Mouse (Mus musculus) kidney, adult 2 months (tissue): ENCODE measurements at regions not wholly inside any gene's neighbourhood (a gene's known extent, or its start where the extent isn't known, plus 50 kb on each side); places are given as distances from the start of the nearest gene placed in this dataset.

Source experiments
- DNase-seq: peaks from one replicate; pipeline ENCODE4 v3.0.0; 2021
- H3K27ac ChIP-seq: fragments of 200-500 bp; 2 replicates; pipeline ENCODE4 v1.5.1; 2012; ENCODE audit warnings: low read depth, low read length, control low read depth, inconsistent platforms; ENCODE audit not compliant: insufficient read depth
- H3K27me3 ChIP-seq: fragments of 200-500 bp; replicated peaks from 2 replicates; pipeline ENCODE4 v1.6.1; 2012; ENCODE audit warnings: mild to moderate bottlenecking, moderate library complexity, low read length, inconsistent platforms; ENCODE audit not compliant: control insufficient read depth, insufficient read depth
- H3K36me3 ChIP-seq: fragments of 200-500 bp; 2 replicates; pipeline ENCODE4 v1.6.1; 2012; ENCODE audit warnings: mild to moderate bottlenecking, moderate library complexity, low read length, inconsistent platforms; ENCODE audit not compliant: control insufficient read depth, insufficient read depth
- H3K4me1 ChIP-seq: fragments of 200-500 bp; 2 replicates; pipeline ENCODE4 v1.6.1; 2011; ENCODE audit warnings: low read length; ENCODE audit not compliant: control insufficient read depth, insufficient read depth
- H3K4me3 ChIP-seq: fragments of 200-500 bp; 2 replicates; pipeline ENCODE4 v1.5.1; 2011; ENCODE audit warnings: mild to moderate bottlenecking, low read depth, low read length, control low read depth; ENCODE audit not compliant: insufficient read depth
- CTCF ChIP-seq: fragments of 200-500 bp; conservative IDR thresholded peaks from 2 replicates; pipeline ENCODE4 v1.5.1; 2011; ENCODE audit warnings: low read depth, mild to moderate bottlenecking, control low read depth, low read length, moderate library complexity, mixed read lengths; ENCODE audit not compliant: insufficient read depth, insufficient read length
- POLR2A ChIP-seq: fragments of 200-500 bp; IDR thresholded peaks from one replicate; pipeline ENCODE4 v1.6.1; 2011; ENCODE audit warnings: low read depth, low read length, control low read depth
- WGBS: fragments of 180-500 bp; shearing (Covaris S2); methylation state at CpG from one replicate; pipeline ENCODE4 v1.1.7; 2018; 5-methylcytosine and 5-hydroxymethylcytosine counted together

DNA sequence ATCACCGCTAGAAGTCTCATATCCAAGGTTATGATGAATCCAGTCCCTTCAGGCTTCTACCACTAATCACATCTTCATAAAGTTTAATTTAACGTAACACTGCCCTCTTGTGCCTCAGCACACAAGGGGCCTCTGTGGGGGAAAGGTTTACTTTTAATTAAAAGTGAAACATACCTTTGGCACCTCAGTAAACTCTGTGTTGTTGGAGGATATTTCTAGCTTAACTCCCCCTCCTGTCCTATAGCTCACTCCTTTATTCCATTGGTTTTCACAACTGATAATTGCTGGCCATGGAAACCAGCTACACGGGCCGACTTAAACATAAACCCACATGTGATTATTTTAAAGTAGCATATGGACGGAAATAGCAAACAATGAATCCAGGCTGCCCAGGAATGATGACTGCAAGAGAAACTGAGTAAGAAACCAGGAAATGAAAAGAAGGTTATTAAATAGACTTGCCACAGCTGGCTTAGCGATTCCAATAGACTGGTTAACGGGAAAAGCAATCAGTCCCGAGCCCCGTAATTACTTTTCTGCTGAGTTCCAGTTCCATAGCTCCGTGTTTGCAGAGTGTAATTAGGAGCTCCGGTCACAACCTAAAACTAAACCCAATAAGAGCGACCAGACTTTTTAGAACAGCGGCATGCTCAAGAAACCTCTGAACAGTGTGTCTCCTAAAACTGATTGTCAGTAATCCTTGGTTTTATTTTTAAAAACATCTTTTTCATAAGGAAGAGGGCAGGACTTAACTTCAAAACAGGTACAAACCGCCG lies 600.2 kb upstream of the Adamts9 start:
- 16% methylated on average over 15 of the region's 15 CpGs for WGBS
- DNase-seq, result peak; percentile 44
- TF ChIP-seq POLR2A (no peak), CTCF (peak; percentile 31; the same call in 1 of the 2 replicates)
- no peaks in the 10 kb centered on the region for H3K36me3 ChIP-seq
- H3K27ac ChIP-seq, result no peak overlapping the region
- no peaks in the 10 kb centered on the region; the same call in 1 of the 2 replicates for H3K4me1 ChIP-seq
- H3K27me3 ChIP-seq, result no peaks in the 10 kb centered on the region
- peak overlapping the region; percentile 22; the same call in 1 of the 2 replicates for H3K4me3 ChIP-seq

DNA sequence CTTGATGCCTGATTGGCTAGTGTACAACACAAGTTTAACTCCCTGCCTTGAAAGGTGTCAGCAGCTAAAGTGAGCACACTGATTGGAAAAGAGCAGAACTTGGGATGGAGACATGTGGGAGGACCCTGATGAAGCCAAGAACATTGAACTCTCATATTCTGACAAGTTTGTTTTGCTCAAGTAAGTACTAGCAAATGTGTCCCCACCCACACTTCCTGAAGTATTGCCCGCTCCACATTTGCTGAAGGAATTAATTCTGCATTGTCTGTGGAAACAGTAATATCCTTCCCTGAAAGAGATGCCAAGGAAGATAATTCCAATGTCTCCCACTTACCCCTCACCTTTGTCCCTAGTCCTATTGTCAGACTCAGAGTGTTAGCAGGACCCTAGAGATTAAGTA lies 596.3 kb upstream of the Adamts9 start:
- TF ChIP-seq POLR2A (no peak), CTCF (no peak)
- H3K36me3 ChIP-seq, result no peaks in the 10 kb centered on the region
- 74% methylated on average over 1 of the region's 1 CpGs for WGBS
- H3K27ac ChIP-seq, result no peak overlapping the region
- H3K4me3 ChIP-seq, result no peak overlapping the region
- H3K27me3 ChIP-seq, result no peaks in the 10 kb centered on the region
- H3K4me1 ChIP-seq, result no peaks in the 10 kb centered on the region; the same call in 1 of the 2 replicates
- DNase-seq, result no peak

GRCm38 (mm10) chr6:93539171-93539570 lies 595.9 kb upstream of the Adamts9 start:
- no peak for TF ChIP-seq CTCF
- no peak for TF ChIP-seq POLR2A
- Histone ChIP-seq H3K27ac (no peak overlapping the region), H3K4me1 (no peaks in the 10 kb centered on the region; the same call in 1 of the 2 replicates), H3K27me3 (no peaks in the 10 kb centered on the region), H3K4me3 (no peak overlapping the region), H3K36me3 (no peaks in the 10 kb centered on the region)
- DNase-seq, result no peak
- 96% methylated on average over 4 of the region's 4 CpGs for WGBS

DNA sequence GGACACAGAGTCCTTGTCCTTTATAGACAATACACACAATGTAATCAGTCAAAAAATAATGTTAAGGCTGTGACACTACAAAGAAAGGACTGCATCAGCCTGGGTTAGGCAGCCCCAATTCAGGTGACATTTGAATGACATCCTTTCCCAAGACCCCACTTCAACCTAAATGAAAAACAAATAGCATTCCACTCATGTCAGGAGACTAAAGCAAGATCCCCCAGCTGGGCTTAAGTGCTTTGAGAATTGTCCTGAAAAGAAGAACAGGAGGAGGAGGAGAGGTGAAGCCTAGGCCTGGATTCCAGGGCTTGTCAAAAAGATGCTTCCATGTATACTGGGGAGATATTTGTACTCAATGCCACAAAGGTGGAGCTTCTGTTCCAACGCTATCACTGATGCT lies 594.7 kb upstream of the Adamts9 start:
- DNase-seq, result no peak
- no peaks in the 10 kb centered on the region for H3K36me3 ChIP-seq
- no peaks in the 10 kb centered on the region for H3K4me1 ChIP-seq
- no peak overlapping the region for H3K27ac ChIP-seq
- TF ChIP-seq POLR2A (no peak), CTCF (no peak)
- H3K4me3 ChIP-seq, result no peak overlapping the region
- no peaks in the 10 kb centered on the region for H3K27me3 ChIP-seq
- WGBS, result 88% methylated on average over 1 of the region's 1 CpGs

DNA sequence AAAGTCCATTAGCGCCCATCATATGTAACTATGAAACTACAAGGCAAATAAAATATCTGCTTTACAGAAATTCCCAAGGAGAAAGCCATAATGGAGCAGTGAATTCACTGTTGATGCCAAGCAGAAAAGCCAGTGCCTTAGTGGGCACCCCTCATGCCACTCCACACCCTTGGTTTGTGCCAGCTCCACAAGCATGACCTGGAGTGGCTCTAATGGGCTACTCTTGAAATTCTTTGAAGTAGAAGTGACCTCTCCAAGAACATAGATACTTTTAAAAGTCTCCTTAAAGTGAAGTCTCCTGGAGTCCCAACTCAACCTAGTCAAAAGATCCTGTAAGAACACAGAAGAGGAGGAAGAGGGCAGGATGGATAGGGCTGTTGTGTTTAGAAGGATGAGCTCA lies 593.8 kb upstream of the Adamts9 start:
- Histone ChIP-seq H3K4me3 (no peak overlapping the region), H3K36me3 (no peaks in the 10 kb centered on the region), H3K27ac (no peak overlapping the region), H3K27me3 (no peaks in the 10 kb centered on the region; the same call in 1 of the 2 replicates), H3K4me1 (no peaks in the 10 kb centered on the region)
- WGBS, result 95% methylated on average over 1 of the region's 1 CpGs
- DNase-seq, result no peak
- TF ChIP-seq CTCF, result no peak

GRCm38 (mm10) chr6:93513818-93514217 lies 570.5 kb upstream of the Adamts9 start:
- TF ChIP-seq CTCF (no peak), POLR2A (no peak)
- no peak overlapping the region for H3K4me3 ChIP-seq
- 87% methylated on average over 2 of the region's 2 CpGs for WGBS
- H3K27me3 ChIP-seq, result no peaks in the 10 kb centered on the region
- no peaks in the 10 kb centered on the region for H3K36me3 ChIP-seq
- no peak for DNase-seq
- H3K4me1 ChIP-seq, result no peaks in the 10 kb centered on the region
- no peak overlapping the region for H3K27ac ChIP-seq

DNA sequence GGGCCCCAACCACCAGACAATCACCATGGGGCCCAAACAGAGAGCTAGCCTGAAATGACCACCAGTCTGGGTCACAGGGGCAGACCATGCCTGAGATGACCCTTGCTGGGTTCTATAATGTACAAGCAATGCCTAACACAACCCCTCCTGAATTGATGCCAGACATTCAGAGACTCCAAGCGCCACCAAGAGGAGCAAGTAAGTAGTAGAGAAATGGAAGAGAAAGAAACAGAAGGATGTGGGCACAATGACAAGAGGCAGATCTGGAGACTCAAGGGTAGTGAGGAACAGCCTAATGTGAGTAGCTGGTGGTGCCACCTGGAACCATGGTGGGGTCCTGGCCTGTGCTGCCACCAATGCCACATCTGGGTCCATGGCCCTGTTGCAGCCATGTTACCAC lies 566.6 kb upstream of the Adamts9 start:
- no peak for TF ChIP-seq POLR2A
- 0 out of 2 replicates have a peak, but pooled peaks have one; percentile 3 for TF ChIP-seq CTCF
- Histone ChIP-seq H3K4me1 (no peaks in the 10 kb centered on the region), H3K36me3 (no peaks in the 10 kb centered on the region), H3K4me3 (no peak overlapping the region), H3K27me3 (no peaks in the 10 kb centered on the region), H3K27ac (no peak overlapping the region)
- WGBS, result 81% methylated on average over 1 of the region's 1 CpGs
- DNase-seq, result peak; percentile 2
